Mouse (Mus musculus) mammary gland, adult 2 months (tissue): ENCODE data around the gene Arrb2. TPM values are rescaled to one million over a fixed set of nuclear protein-coding genes. Genes with fewer than 3 reads are reported as not detected.

Experiments used
- polyA plus RNA-seq: library from polyadenylated mRNA; depleted of rRNA; stranded (reverse); fragments of >200 nt; gene quantifications from 2 replicates; pipeline ENCODE4 v1.2.3, GENCODE M21; 2012; ENCODE audit warnings: low replicate concordance; rRNA removed

Gene Arrb2
- polyA plus RNA-seq: 101 and 115 TPM in 2 replicates

DNA sequence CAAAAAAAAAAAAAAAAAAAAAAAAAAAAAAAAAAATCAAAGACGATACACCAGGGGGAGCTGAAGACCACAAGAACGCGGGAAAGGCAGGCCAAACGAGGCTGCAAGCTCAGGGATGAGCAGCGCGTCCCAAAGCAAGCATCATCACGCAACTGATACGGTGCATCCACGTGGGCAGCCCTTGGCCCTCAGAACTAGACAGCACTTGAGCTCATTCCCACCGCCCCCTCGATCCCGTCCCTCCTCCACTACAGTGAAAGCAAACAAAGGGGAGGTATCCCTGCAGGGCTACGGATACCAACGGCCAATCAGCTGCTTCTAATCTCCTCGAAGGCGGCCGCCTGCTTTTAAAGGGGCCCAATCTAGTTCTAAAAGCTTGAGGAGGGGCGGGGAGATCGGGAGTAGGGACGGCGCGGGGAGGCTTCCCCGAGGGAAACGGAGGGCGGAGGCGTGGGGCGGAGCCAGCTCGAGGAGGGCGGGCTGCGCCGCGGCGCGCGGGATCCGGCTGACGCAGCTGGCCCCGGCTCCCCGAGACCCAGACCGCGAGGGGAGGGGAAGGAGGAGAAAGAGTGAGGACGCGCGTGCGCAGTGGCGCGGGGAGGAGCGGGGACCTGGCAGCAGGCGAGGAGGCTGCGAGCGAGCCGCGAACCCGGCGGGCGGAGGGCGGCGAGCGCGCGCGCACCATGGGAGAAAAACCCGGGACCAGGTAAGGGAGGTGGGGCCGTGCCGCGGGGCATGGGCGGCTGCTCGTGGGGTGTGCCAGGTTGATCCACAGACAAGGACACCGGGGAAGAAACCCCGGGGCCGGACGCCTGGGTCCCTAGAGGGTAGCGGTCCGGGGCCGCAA is at the start of gene Arrb2:
Gene Arrb2, plus strand, starts transcription at position 588 of the 847 bp plus-strand sequence.

DNA sequence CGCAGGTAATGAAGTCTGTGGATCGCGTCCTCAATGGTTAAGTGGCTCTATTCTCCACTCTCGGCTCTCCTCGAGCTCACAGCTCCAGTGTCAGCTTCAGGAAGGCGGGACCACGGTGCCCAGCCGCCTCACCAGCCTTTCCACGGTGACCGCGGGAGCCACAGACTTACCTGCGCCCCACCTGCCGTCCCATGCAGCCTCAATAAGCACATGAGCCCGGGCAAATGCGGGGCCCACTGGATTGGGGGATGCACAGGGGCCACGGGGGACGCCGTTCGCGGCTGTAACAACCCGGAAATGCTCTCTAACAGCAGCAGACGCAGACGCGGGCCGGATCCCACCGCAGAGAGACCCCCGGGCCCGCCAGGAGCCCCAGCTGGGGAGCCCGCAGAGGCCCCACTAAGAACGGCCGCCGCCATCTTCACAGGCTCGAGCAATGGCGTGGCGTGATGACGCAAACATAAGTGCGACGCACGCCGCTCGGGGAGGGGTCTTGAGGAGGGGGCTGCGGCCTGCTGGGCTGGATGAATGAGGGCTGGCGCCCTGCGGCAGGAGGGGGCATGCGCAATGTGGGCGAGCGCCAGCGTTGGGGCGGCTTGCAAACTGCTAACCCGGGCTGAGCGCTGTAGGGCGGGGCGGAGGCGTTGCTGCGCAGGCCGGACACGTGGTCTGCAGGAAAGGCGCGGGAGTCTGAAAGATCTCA is 22.7 kb upstream of the Arrb2 start, which contains the start of gene Pelp1:
Gene Pelp1, minus strand, starts transcription at position 438 of the 703 bp plus-strand sequence.

DNA sequence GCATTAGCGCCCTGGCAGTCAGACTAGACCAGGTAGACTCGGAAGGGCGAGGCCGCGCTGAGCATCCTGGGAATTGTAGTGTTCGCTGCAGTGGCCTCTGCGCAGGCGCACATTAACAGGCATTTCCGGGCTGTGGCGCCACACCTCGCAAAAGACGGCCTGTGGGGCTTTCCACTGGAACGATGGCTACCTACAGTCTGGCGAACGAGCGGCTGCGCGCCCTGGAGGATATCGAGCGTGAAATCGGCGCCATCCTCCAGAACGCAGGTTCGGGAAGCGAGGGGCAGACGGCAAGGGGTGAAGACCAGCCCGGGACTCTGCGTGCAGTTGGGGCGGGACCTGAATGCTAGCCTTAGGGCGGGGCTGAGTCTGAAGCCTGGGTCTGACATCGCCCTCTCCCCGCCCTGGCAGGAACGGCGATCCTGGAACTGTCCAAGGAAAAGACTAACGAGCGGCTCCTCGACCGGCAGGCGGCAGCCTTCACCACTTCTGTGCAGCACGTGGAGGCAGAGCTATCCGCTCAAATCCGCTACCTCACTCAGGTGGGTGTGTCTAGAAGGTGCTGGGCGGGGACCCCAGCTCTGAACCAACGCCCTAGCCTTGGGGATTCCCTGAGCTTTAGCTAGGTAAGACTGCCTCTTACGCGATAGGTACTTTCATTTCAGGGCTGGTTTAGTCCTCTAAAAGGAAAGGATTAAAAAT is 19.5 kb downstream of the Arrb2 start, which contains the start of gene Med11:
Gene Med11, plus strand, starts transcription at position 123 of the 702 bp plus-strand sequence.

DNA sequence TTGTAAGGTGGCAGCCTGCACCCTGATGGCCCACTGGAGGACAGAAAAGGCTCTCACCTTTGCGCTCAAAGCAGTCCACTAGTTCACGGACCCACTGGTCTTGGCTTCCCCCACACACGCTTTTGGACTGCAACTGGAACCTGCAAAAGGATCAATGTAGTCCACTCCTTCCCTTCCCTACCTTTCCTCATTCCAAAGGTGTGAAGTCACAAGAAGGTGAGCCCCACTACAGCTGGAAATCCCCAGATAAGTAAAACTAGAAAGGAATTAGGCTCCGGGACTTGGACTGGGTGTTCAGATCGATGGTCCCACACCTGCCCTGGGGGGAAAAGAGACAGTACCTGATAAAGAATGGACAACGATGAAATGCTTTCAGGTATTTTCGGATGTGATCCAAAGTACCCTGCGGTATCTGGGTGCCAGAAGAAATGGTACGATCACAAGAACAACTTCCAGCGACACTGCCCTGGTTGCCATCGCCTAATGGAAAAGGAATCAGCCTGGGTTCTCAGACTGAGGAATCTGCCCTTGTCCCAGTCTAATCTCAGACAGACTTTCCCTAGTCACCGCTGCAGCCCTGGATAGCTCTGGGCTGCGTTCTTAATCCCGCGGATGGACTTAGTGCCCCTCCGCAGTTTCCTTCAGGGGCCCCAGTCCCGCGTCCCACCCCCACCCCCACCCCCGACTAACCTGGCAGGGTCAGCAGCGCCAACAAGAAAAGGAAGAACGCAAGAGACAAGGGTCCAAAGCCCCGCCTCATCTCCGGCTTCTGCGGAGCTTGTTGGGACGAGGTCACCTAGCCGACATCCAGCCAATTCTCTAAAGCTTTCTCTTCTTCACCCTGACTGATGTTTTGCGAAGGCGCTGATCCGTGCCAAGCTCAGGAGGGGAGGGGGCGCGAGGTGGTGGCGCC is 26.5 kb downstream of the Arrb2 start, which contains the start of gene Zmynd15:
Gene Zmynd15, plus strand, starts transcription at position 746 of the 913 bp plus-strand sequence.

DNA sequence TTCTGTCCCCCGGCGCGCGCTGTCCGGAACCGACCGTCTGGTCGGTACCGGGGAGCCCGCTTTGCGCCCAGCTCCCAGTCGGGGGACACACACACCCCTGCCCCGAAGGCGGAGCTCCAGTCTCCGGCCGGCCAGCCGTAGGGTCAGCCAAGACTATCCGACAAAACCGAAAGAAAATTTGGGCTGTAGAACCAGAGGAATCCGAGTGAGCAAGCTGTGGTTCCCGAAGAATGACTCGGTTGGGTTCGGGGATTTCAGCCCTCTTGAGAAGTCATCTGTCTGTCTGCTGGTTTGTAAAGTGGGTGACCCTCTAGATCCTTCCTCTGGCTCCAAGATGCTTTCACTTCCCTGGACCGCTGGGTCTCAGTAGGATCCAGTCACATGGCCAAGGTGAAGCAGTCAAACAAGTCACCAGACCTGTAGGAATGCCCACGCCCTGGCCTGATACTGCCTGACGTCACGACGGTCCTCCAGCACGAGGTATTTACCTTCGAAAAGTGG is 27.2 kb downstream of the Arrb2 start, which contains the start of gene Cxcl16:
Gene Cxcl16, minus strand, starts transcription at position 384 of the 501 bp plus-strand sequence.

Other genes starting within 250 kb of the Arrb2 start
- 4.8 and 9.0 TPM in 2 replicates for gene Slc16a11, start 219.9 kb upstream of the Arrb2 start, polyA plus RNA-seq
- 4.6 and 5.2 TPM in 2 replicates for gene Slc16a13, start 211.6 kb upstream of the Arrb2 start, polyA plus RNA-seq
- gene Bcl6b, start 202.8 kb upstream of the Arrb2 start, polyA plus RNA-seq: 11.9 TPM in 2 replicates
- gene 0610010K14Rik, start 194.7 kb upstream of the Arrb2 start, polyA plus RNA-seq: 64.0 and 79.8 TPM in 2 replicates
- 7.3 and 8.3 TPM in 2 replicates for gene Gm21988, start 192.8 kb upstream of the Arrb2 start, polyA plus RNA-seq
- gene Rnasek, start 192.8 kb upstream of the Arrb2 start, polyA plus RNA-seq: 228 and 250 TPM in 2 replicates
- 2.9 and 5.0 TPM in 2 replicates for gene Alox12, start 177.3 kb upstream of the Arrb2 start, polyA plus RNA-seq
- 1.1 and 5.8 TPM in 2 replicates for gene Alox12e, start 110.0 kb upstream of the Arrb2 start, polyA plus RNA-seq
- gene Alox15, start 80.6 kb upstream of the Arrb2 start, polyA plus RNA-seq: 7.3 TPM in 2 replicates
- 20.5 and 21.3 TPM in 2 replicates for gene Pelp1, start 22.6 kb upstream of the Arrb2 start, polyA plus RNA-seq
- 18.4 and 20.8 TPM in 2 replicates for gene Med11, start 19.3 kb downstream of the Arrb2 start, polyA plus RNA-seq
- 15.4 and 27.1 TPM in 2 replicates for gene Zmynd15, start 26.8 kb downstream of the Arrb2 start, polyA plus RNA-seq
- gene Cxcl16, start 27.3 kb downstream of the Arrb2 start, polyA plus RNA-seq: 55.8 and 86.0 TPM in 2 replicates
- 0.94 and 1.3 TPM in 2 replicates for gene Tm4sf5, start 72.6 kb downstream of the Arrb2 start, polyA plus RNA-seq
- 0.23 TPM in 1 of 2 replicates, not detected in the other for gene Vmo1, start 82.0 kb downstream of the Arrb2 start, polyA plus RNA-seq
- 0.74 TPM in 1 of 2 replicates, not detected in the other for gene Gltpd2, start 86.6 kb downstream of the Arrb2 start, polyA plus RNA-seq
- gene Psmb6, start 92.7 kb downstream of the Arrb2 start, polyA plus RNA-seq: 252 and 327 TPM in 2 replicates
- not detected in 2 replicates for gene Gm40193, start 100.3 kb downstream of the Arrb2 start, polyA plus RNA-seq
- gene Pld2, start 107.4 kb downstream of the Arrb2 start, polyA plus RNA-seq: 28.4 and 44.8 TPM in 2 replicates
- gene Mink1, start 130.2 kb downstream of the Arrb2 start, polyA plus RNA-seq: 64.3 and 105 TPM in 2 replicates
- gene 4930544D05Rik, start 183.2 kb downstream of the Arrb2 start, polyA plus RNA-seq: not detected in 2 replicates
- gene Chrne, start 186.6 kb downstream of the Arrb2 start, polyA plus RNA-seq: 0.42 and 4.9 TPM in 2 replicates
- 0.09 and 0.17 TPM in 2 replicates for gene Gp1ba, start 206.5 kb downstream of the Arrb2 start, polyA plus RNA-seq
- gene Rnf167, start 214.6 kb downstream of the Arrb2 start, polyA plus RNA-seq: 136 and 150 TPM in 2 replicates
- 123 and 227 TPM in 2 replicates for gene Slc25a11, start 214.8 kb downstream of the Arrb2 start, polyA plus RNA-seq
- 1,240 and 3,635 TPM in 2 replicates for gene Pfn1, start 222.0 kb downstream of the Arrb2 start, polyA plus RNA-seq
- gene Eno3, start 224.6 kb downstream of the Arrb2 start, polyA plus RNA-seq: 11.3 and 926 TPM in 2 replicates
- gene Spag7, start 236.8 kb downstream of the Arrb2 start, polyA plus RNA-seq: 20.5 and 29.2 TPM in 2 replicates